ENCODE assay signal across 15 mouse cellular contexts in genomic region chr16:84966983-84967382, GRCm38 (mm10).
DNase-seq lines count a peak whose midpoint lies in the region; ATAC-seq lines count a peak whose summit lies in the region.
"Had no signal": no experiment of that assay in that cellular context is flagged by ENCODE, and none has a peak within 500 bp of the region (broad histone marks: within the 10 kb centered on the region; RNA-seq: fewer than 3 reads in every experiment).

No protein-coding gene starts in this region.

- H3K27me3 ChIP-seq in forebrain, embryonic 11.5 days (ENCODE audit: control insufficient read depth, insufficient read depth, low read length), result no peaks in the 10 kb centered on the region
- no peaks in the 10 kb centered on the region for H3K27me3 ChIP-seq in forebrain, embryonic 15.5 days
- no peaks in the 10 kb centered on the region for H3K27me3 ChIP-seq in neural tube, embryonic 13.5 days
- no peaks in the 10 kb centered on the region for H3K27me3 ChIP-seq in hindbrain, embryonic 12.5 days
- H3K27me3 ChIP-seq: heart, embryonic 12.5 days had no signal

- H3K4me1 ChIP-seq in forebrain, embryonic 11.5 days (replicated peaks; ENCODE audit: control insufficient read depth, insufficient read depth, low read length), result no peaks in the 10 kb centered on the region
- H3K4me1 ChIP-seq in forebrain, embryonic 15.5 days, result peaks cover 21% of the 10 kb centered on the region
- H3K4me1 ChIP-seq in neural tube, embryonic 13.5 days (replicated peaks), result peaks cover 16% of the 10 kb centered on the region
- peaks cover under 1% of the 10 kb centered on the region; the same call in 1 of the 2 replicates for H3K4me1 ChIP-seq in hindbrain, embryonic 12.5 days

- H3K9me3 ChIP-seq in forebrain, embryonic 11.5 days (ENCODE audit: control insufficient read depth, low read length), result no peaks in the 10 kb centered on the region
- no peaks in the 10 kb centered on the region for H3K9me3 ChIP-seq in forebrain, embryonic 15.5 days
- H3K9me3 ChIP-seq in neural tube, embryonic 13.5 days, result no peaks in the 10 kb centered on the region
- H3K9me3 ChIP-seq in hindbrain, embryonic 12.5 days (replicated peaks), result no peaks in the 10 kb centered on the region
- H3K9me3 ChIP-seq: heart, embryonic 12.5 days had no signal

- WGBS in forebrain, embryonic 11.5 days, result 77% methylated on average over 4 of the region's 4 CpGs
- 62% methylated on average over 4 of the region's 4 CpGs for WGBS in forebrain, embryonic 15.5 days
- WGBS in neural tube, embryonic 13.5 days, result 54% methylated on average over 4 of the region's 4 CpGs
- 46% methylated on average over 4 of the region's 4 CpGs for WGBS in hindbrain, embryonic 12.5 days

- no peak for DNase-seq in forebrain, embryonic 11.5 days (ENCODE audit: low spot score)
- DNase-seq in neural tube, embryonic 10.5 days (ENCODE audit: extremely low spot score, low spot score), result no peak
- DNase-seq in retina, embryonic 14.5 days (ENCODE audit: low spot score), result no peak
- DNase-seq: gastrocnemius, adult 2 months; layer of hippocampus, postnatal 36 days; lung, adult 2 months; right cerebral cortex, postnatal 14 days had no signal

- no peak overlapping the region for H3K4me2 ChIP-seq in forebrain, embryonic 11.5 days (ENCODE audit: low read depth, low read length, severe bottlenecking)
- no peak overlapping the region for H3K4me2 ChIP-seq in forebrain, embryonic 15.5 days (replicated peaks)
- no peak overlapping the region for H3K4me2 ChIP-seq in neural tube, embryonic 13.5 days
- no peak overlapping the region for H3K4me2 ChIP-seq in hindbrain, embryonic 12.5 days (replicated peaks)
- H3K4me2 ChIP-seq: heart, embryonic 12.5 days had no signal

- no peak overlapping the region for H3K4me3 ChIP-seq in forebrain, embryonic 11.5 days (ENCODE audit: low read depth, low read length)
- no peak overlapping the region for H3K4me3 ChIP-seq in forebrain, embryonic 15.5 days
- H3K4me3 ChIP-seq in neural tube, embryonic 13.5 days, result no peak overlapping the region
- no peak overlapping the region for H3K4me3 ChIP-seq in hindbrain, embryonic 12.5 days
- H3K4me3 ChIP-seq: erythroblast, embryonic 14.5 days; gastrocnemius, adult 2 months; heart, embryonic 12.5 days had no signal

- H3K36me3 ChIP-seq in forebrain, embryonic 11.5 days (ENCODE audit: control insufficient read depth, insufficient read depth, low read length), result peaks cover 3% of the 10 kb centered on the region; the same call in 1 of the 2 replicates
- peaks cover 29% of the 10 kb centered on the region for H3K36me3 ChIP-seq in forebrain, embryonic 15.5 days
- H3K36me3 ChIP-seq in neural tube, embryonic 13.5 days, result peaks cover 67% of the 10 kb centered on the region
- peaks cover 40% of the 10 kb centered on the region for H3K36me3 ChIP-seq in hindbrain, embryonic 12.5 days

- H3K9ac ChIP-seq in forebrain, embryonic 11.5 days (ENCODE audit: low read length), result no peak overlapping the region
- H3K9ac ChIP-seq in forebrain, embryonic 15.5 days (replicated peaks), result no peak overlapping the region
- H3K9ac ChIP-seq in neural tube, embryonic 13.5 days, result no peak overlapping the region
- H3K9ac ChIP-seq in hindbrain, embryonic 12.5 days, result no peak overlapping the region
- H3K9ac ChIP-seq: heart, embryonic 12.5 days had no signal

- H3K27ac ChIP-seq in forebrain, embryonic 11.5 days (ENCODE audit: low read depth, low read length), result no peak overlapping the region
- H3K27ac ChIP-seq in forebrain, embryonic 15.5 days (replicated peaks), result no peak overlapping the region
- peak overlapping the region; percentile 59 for H3K27ac ChIP-seq in neural tube, embryonic 13.5 days (replicated peaks)
- H3K27ac ChIP-seq in hindbrain, embryonic 12.5 days, result peak overlapping the region; percentile 41; the same call in 1 of the 2 replicates
- H3K27ac ChIP-seq: gastrocnemius, adult 2 months had no signal

- ATAC-seq in forebrain, embryonic 11.5 days (replicated peaks; ENCODE audit: low FRiP score), result 0 out of 2 replicates have a peak, but pooled peaks have one; percentile 20
- ATAC-seq in forebrain, embryonic 15.5 days (replicated peaks), result no peak
- no peak for ATAC-seq in neural tube, embryonic 13.5 days (ENCODE audit: low read depth)
- ATAC-seq in hindbrain, embryonic 12.5 days (ENCODE audit: low FRiP score), result peak; percentile 44; the same call in 1 of the 2 replicates
- ATAC-seq in neutrophil, adult 5-6 weeks (ENCODE audit: extremely low read depth, insufficient number of reproducible peaks, low FRiP score, poor library complexity, severe bottlenecking), result peak; percentile 36; the same call in 1 of the 2 replicates
- no peak for ATAC-seq in inflammation-experienced regulatory T-cells, adult 6 months
- ATAC-seq: intestine, postnatal 0 days had no signal

Comparison
In these comparisons a context has a peak if more than half of its experiments do, and no peak if none do; other contexts are left out.
1. ATAC-seq: peak in forebrain, embryonic 11.5 days (single experiment), hindbrain, embryonic 12.5 days (single experiment) and neutrophil, adult 5-6 weeks (single experiment); none in forebrain, embryonic 15.5 days (single experiment), neural tube, embryonic 13.5 days (single experiment) and inflammation-experienced regulatory T-cells, adult 6 months (single experiment).
2. H3K27ac ChIP-seq: peak in neural tube, embryonic 13.5 days (single experiment) and hindbrain, embryonic 12.5 days (single experiment); none in forebrain, embryonic 11.5 days (single experiment) and forebrain, embryonic 15.5 days (single experiment).